ENCODE assay signal across 23 mouse cellular contexts in genomic region chr8:111119481-111119880, GRCm38 (mm10). TPM values are rescaled to one million over a fixed set of nuclear protein-coding genes. Genes with fewer than 3 reads are reported as not detected.
DNase-seq lines count a peak whose midpoint lies in the region; ATAC-seq and TF ChIP-seq lines count a peak whose summit lies in the region.
"Had no signal": no experiment of that assay in that cellular context is flagged by ENCODE, and none has a peak within 500 bp of the region (broad histone marks: within the 10 kb centered on the region; RNA-seq: fewer than 3 reads in every experiment).

No protein-coding gene starts in this region.

- H3K4me1 ChIP-seq in forebrain, postnatal 0 days (ENCODE audit: insufficient read depth), result no peaks in the 10 kb centered on the region
- no peaks in the 10 kb centered on the region for H3K4me1 ChIP-seq in forebrain, embryonic 12.5 days
- no peaks in the 10 kb centered on the region for H3K4me1 ChIP-seq in midbrain, embryonic 10.5 days
- H3K4me1 ChIP-seq: embryonic facial prominence, embryonic 13.5 days; forebrain, embryonic 15.5 days; heart, embryonic 15.5 days; hindbrain, embryonic 13.5 days had no signal

- no peaks in the 10 kb centered on the region for H3K9me3 ChIP-seq in forebrain, postnatal 0 days (ENCODE audit: low read length)
- H3K9me3 ChIP-seq in forebrain, embryonic 12.5 days, result no peaks in the 10 kb centered on the region
- no peaks in the 10 kb centered on the region for H3K9me3 ChIP-seq in midbrain, embryonic 10.5 days (replicated peaks)
- H3K9me3 ChIP-seq: embryonic facial prominence, embryonic 13.5 days; forebrain, embryonic 15.5 days; heart, embryonic 15.5 days; hindbrain, embryonic 13.5 days had no signal

- no peak overlapping the region for H3K9ac ChIP-seq in forebrain, postnatal 0 days
- H3K9ac ChIP-seq in forebrain, embryonic 12.5 days, result no peak overlapping the region
- H3K9ac ChIP-seq: embryonic facial prominence, embryonic 13.5 days; forebrain, embryonic 15.5 days; heart, embryonic 15.5 days; hindbrain, embryonic 13.5 days had no signal

- DNase-seq in forebrain, postnatal 0 days, result peak; percentile 13
- DNase-seq in layer of hippocampus, adult 2 months (ENCODE audit: low spot score in 2 of 2), result peak; percentile 55 to 61
- peak; percentile 39 to 77 for DNase-seq in layer of hippocampus, postnatal 14 days (ENCODE audit: low spot score in 2 of 2)
- no peak for DNase-seq in kidney, adult 9 months
- DNase-seq in midbrain, embryonic 10.5 days (ENCODE audit: low spot score), result no peak
- DNase-seq in adrenal gland, postnatal 36 days, result no peak
- DNase-seq: adrenal gland, postnatal 14 days; cerebellum, adult 11-12 months; cerebellum, adult 9-10 months; cerebellum, postnatal 25 days; gastrocnemius, postnatal 10 days; heart, adult 2 months; heart, postnatal 14 days had no signal

- no peak overlapping the region for H3K4me2 ChIP-seq in forebrain, postnatal 0 days (ENCODE audit: low read depth)
- H3K4me2 ChIP-seq in forebrain, embryonic 12.5 days, result no peak overlapping the region
- H3K4me2 ChIP-seq: embryonic facial prominence, embryonic 13.5 days; forebrain, embryonic 15.5 days; heart, embryonic 11.5 days; heart, embryonic 15.5 days; hindbrain, embryonic 13.5 days had no signal

- H3K27me3 ChIP-seq in forebrain, postnatal 0 days (ENCODE audit: insufficient read depth, low read length), result no peaks in the 10 kb centered on the region
- H3K27me3 ChIP-seq in forebrain, embryonic 12.5 days, result no peaks in the 10 kb centered on the region
- no peaks in the 10 kb centered on the region for H3K27me3 ChIP-seq in midbrain, embryonic 10.5 days (ENCODE audit: low read depth, poor library complexity, severe bottlenecking)
- H3K27me3 ChIP-seq: embryonic facial prominence, embryonic 13.5 days; forebrain, embryonic 15.5 days; heart, embryonic 15.5 days; hindbrain, embryonic 13.5 days had no signal

- H3K4me3 ChIP-seq in forebrain, postnatal 0 days (ENCODE audit: low read depth, low read length), result no peak overlapping the region
- H3K4me3 ChIP-seq in forebrain, embryonic 12.5 days (replicated peaks), result no peak overlapping the region
- H3K4me3 ChIP-seq in layer of hippocampus, adult 2 months, result no peak overlapping the region
- no peak overlapping the region for H3K4me3 ChIP-seq in midbrain, embryonic 10.5 days
- H3K4me3 ChIP-seq: embryonic facial prominence, embryonic 13.5 days; forebrain, embryonic 15.5 days; heart, adult 2 months; heart, embryonic 15.5 days; hindbrain, embryonic 13.5 days had no signal

- no peak for ATAC-seq in forebrain, postnatal 0 days
- ATAC-seq in forebrain, embryonic 12.5 days (ENCODE audit: low FRiP score), result no peak
- ATAC-seq: forebrain, embryonic 15.5 days; hindbrain, postnatal 0 days had no signal

- H3K27ac ChIP-seq in forebrain, postnatal 0 days (ENCODE audit: low read depth, low read length), result no peak overlapping the region
- H3K27ac ChIP-seq in forebrain, embryonic 12.5 days, result no peak overlapping the region
- peak overlapping the region; percentile 46; the same call in 1 of the 2 replicates for H3K27ac ChIP-seq in layer of hippocampus, adult 2 months
- H3K27ac ChIP-seq in midbrain, embryonic 10.5 days (replicated peaks), result no peak overlapping the region
- H3K27ac ChIP-seq: embryonic facial prominence, embryonic 13.5 days; forebrain, embryonic 15.5 days; heart, adult 2 months; heart, embryonic 15.5 days; hindbrain, embryonic 13.5 days; hindbrain, postnatal 0 days had no signal

- no peak for TF ChIP-seq CTCF in forebrain, postnatal 0 days (IDR thresholded peaks at IDR 0.05; ENCODE audit: low read depth)
- TF ChIP-seq CTCF in layer of hippocampus, adult 2 months (conservative IDR thresholded peaks at IDR 0.05), result no peak

- 70% methylated on average over 3 of the region's 3 CpGs for whole genome bisulfite sequencing in forebrain, postnatal 0 days
- WGBS in forebrain, embryonic 12.5 days, result 92% methylated on average over 3 of the region's 3 CpGs
- 96% methylated on average over 3 of the region's 3 CpGs for WGBS in midbrain, embryonic 10.5 days

- peaks cover 72% of the 10 kb centered on the region for H3K36me3 ChIP-seq in forebrain, postnatal 0 days (ENCODE audit: insufficient read depth)
- peaks cover 71% of the 10 kb centered on the region for H3K36me3 ChIP-seq in forebrain, embryonic 12.5 days (replicated peaks)
- H3K36me3 ChIP-seq in midbrain, embryonic 10.5 days, result peaks cover 98% of the 10 kb centered on the region

RNA-seq across cellular contexts. Expression of gene Pdpr, which starts 25.1 kb away (rescaled TPM):
- total RNA-seq in forebrain, postnatal 0 days (2014; rRNA removed), result 27.5 and 31.5 TPM in 2 replicates
- 5.8 and 9.3 TPM in 2 replicates for polyA plus RNA-seq in forebrain, postnatal 0 days (2015; fragmentation: Nextera tagmentation; extraction: Ambion mirVana)
- polyA plus RNA-seq in forebrain, embryonic 12.5 days (2016; fragmentation: Nextera tagmentation; extraction: Ambion mirVana), result 14.4 TPM in 2 replicates
- total RNA-seq in layer of hippocampus, adult 2 months (2021), result 10 to 100 TPM; 25.8 to 29.9 TPM
- 10 to 100 TPM; 26.9 to 30.3 TPM for total RNA-seq in layer of hippocampus, postnatal 14 days (2021)
- polyA plus RNA-seq in midbrain, embryonic 10.5 days (2016; fragmentation: Nextera tagmentation; extraction: Ambion mirVana), result 11.9 and 13.2 TPM in 2 replicates
- 10 to 100 TPM; 38.3 to 44.7 TPM for total RNA-seq in adrenal gland, postnatal 36 days (2021)

RNA-seq across cellular contexts. Expression of gene Clec18a, which starts 27.3 kb away (rescaled TPM):
- total RNA-seq in forebrain, postnatal 0 days (2014; rRNA removed), result 0.33 and 0.38 TPM in 2 replicates
- polyA plus RNA-seq in forebrain, postnatal 0 days (2015; fragmentation: Nextera tagmentation; extraction: Ambion mirVana), result 0.42 and 0.54 TPM in 2 replicates
- 0.43 and 0.63 TPM in 2 replicates for polyA plus RNA-seq in forebrain, embryonic 12.5 days (2016; fragmentation: Nextera tagmentation; extraction: Ambion mirVana)
- 1 to 10 TPM; 1.3 to 1.5 TPM for total RNA-seq in layer of hippocampus, adult 2 months (2021)
- 1 to 10 TPM; 1.5 to 2.1 TPM for total RNA-seq in layer of hippocampus, postnatal 14 days (2021)
- 1.1 and 2.0 TPM in 2 replicates for polyA plus RNA-seq in midbrain, embryonic 10.5 days (2016; fragmentation: Nextera tagmentation; extraction: Ambion mirVana)
- total RNA-seq in adrenal gland, postnatal 36 days (2021), result not detected
- total RNA-seq: adrenal gland, postnatal 14 days; hematopoietic stem cell, adult 5-6 weeks; hindbrain, postnatal 0 days; MEL had no signal
- polyA plus RNA-seq: C2C12; heart, embryonic 11.5 days; heart, embryonic 15.5 days had no signal

Comparison
In these comparisons a context has a peak if more than half of its experiments do, and no peak if none do; other contexts are left out.
1. DNase-seq: peak in forebrain, postnatal 0 days (single experiment), layer of hippocampus, adult 2 months (2 of 2) and layer of hippocampus, postnatal 14 days (2 of 2); none in kidney, adult 9 months (single experiment), midbrain, embryonic 10.5 days (single experiment) and adrenal gland, postnatal 36 days (0 of 2).